Mouse (Mus musculus) CH12.LX (cell line): ENCODE results near the gene Car4. TPM values are rescaled to one million over a fixed set of nuclear protein-coding genes. Genes with fewer than 3 reads are reported as not detected.
A peak's percentile ranks its signal among the peaks of the same experiment; 100 is the strongest.

Source experiments
- DNase-seq: peaks from one replicate; pipeline ENCODE4 v3.0.0-alpha.2; 2013; ENCODE audit errors: extremely low read depth
- H3K27ac ChIP-seq: 2 replicates; pipeline ENCODE4 v1.5.1; 2012; ENCODE audit warnings: low read depth, mild to moderate bottlenecking, control low read depth, moderate library complexity; ENCODE audit not compliant: insufficient read depth
- H3K27me3 ChIP-seq: replicated peaks from 2 replicates; pipeline ENCODE3; 2012; ENCODE audit warnings: inconsistent platforms
- H3K36me3 ChIP-seq, 2 experiments: replicated peaks in 1 of 2; 2 replicates each; pipeline versions ENCODE3 to v1.6.1; 2012; ENCODE audit warnings: inconsistent platforms in 1 of 2, low read length in 1 of 2, mild to moderate bottlenecking in 1 of 2, mixed read lengths in 1 of 2, moderate library complexity in 1 of 2; ENCODE audit not compliant: control insufficient read depth in 1 of 2, insufficient read depth in 1 of 2
- H3K4me1 ChIP-seq, 2 experiments: 2 replicates each; pipeline ENCODE4 v1.6.1; 2012; ENCODE audit warnings: inconsistent platforms in 1 of 2, moderate library complexity in 1 of 2; ENCODE audit not compliant: insufficient read depth in 2 of 2, control insufficient read depth in 1 of 2
- H3K4me2 ChIP-seq: 2 replicates; pipeline ENCODE4 v1.6.1; 2012; ENCODE audit warnings: low read depth, mild to moderate bottlenecking, control low read depth; ENCODE audit not compliant: poor library complexity, insufficient read depth, severe bottlenecking
- H3K4me3 ChIP-seq, 3 experiments: fragments of 150-350 bp in 1 of 3; sonication (generic) in 1 of 3; replicated peaks in 1 of 3; 2 replicates each; pipeline versions ENCODE3 to v1.5.1; 2011 to 2012; ENCODE audit warnings: low read depth in 2 of 3, low read length in 2 of 3, mild to moderate bottlenecking in 2 of 3, moderate library complexity in 2 of 3, control low read depth in 1 of 3, improper control_type of control experiment in 1 of 3, inconsistent platforms in 1 of 3, mixed read lengths in 1 of 3; ENCODE audit not compliant: poor library complexity in 1 of 3
- H3K79me2 ChIP-seq: replicated peaks from 2 replicates; pipeline ENCODE4 v1.6.1; 2012; ENCODE audit warnings: mild to moderate bottlenecking, moderate library complexity; ENCODE audit not compliant: control insufficient read depth, poor library complexity, insufficient read depth, severe bottlenecking; ENCODE audit errors: extremely low read depth
- H3K9ac ChIP-seq: 2 replicates; pipeline ENCODE4 v1.6.1; 2012; ENCODE audit warnings: low read depth, mild to moderate bottlenecking, control low read depth, moderate library complexity; ENCODE audit not compliant: insufficient read depth
- H3K9me3 ChIP-seq: replicated peaks from 2 replicates; pipeline ENCODE3; 2012; ENCODE audit warnings: low read length, inconsistent platforms, mixed read lengths
- BHLHE40 ChIP-seq: IDR thresholded peaks from 2 replicates; pipeline ENCODE4 v1.6.1; 2011; ENCODE audit warnings: mild to moderate bottlenecking, low read depth, low read length, improper control_type of control experiment
- CHD1 ChIP-seq: IDR thresholded peaks from 2 replicates; pipeline ENCODE4 v1.6.1; 2012; ENCODE audit warnings: low read depth, low read length, improper control_type of control experiment, inconsistent platforms
- CHD2 ChIP-seq: IDR thresholded peaks from 2 replicates; pipeline ENCODE4 v1.6.1; 2011; ENCODE audit warnings: low read length, improper control_type of control experiment
- CTCF ChIP-seq, 2 experiments: IDR thresholded peaks in 1 of 2; conservative IDR thresholded peaks in 1 of 2; 2 replicates each; pipeline ENCODE4 v1.5.1; 2011 to 2012; ENCODE audit warnings: low read depth in 2 of 2, low read length in 2 of 2, improper control_type of control experiment in 1 of 2, inconsistent platforms in 1 of 2, mild to moderate bottlenecking in 1 of 2, moderate library complexity in 1 of 2
- EP300 ChIP-seq: IDR thresholded peaks from 2 replicates; pipeline ENCODE4 v1.6.1; 2011; ENCODE audit warnings: low read length, improper control_type of control experiment
- GABPA ChIP-seq: IDR thresholded peaks from 2 replicates; pipeline ENCODE4 v1.6.1; 2012; ENCODE audit warnings: low read depth, low read length, improper control_type of control experiment, inconsistent platforms; ENCODE audit not compliant: insufficient replicate concordance
- HCFC1 ChIP-seq: IDR thresholded peaks from 2 replicates; pipeline ENCODE4 v1.6.1; 2012; ENCODE audit warnings: low read depth, mild to moderate bottlenecking, inconsistent platforms, low read length, improper control_type of control experiment
- JUN ChIP-seq: IDR thresholded peaks from 2 replicates; pipeline ENCODE4 v1.6.1; 2011; ENCODE audit warnings: low read depth, mild to moderate bottlenecking, low read length, improper control_type of control experiment, moderate library complexity; ENCODE audit not compliant: insufficient read depth
- MAFK ChIP-seq: IDR thresholded peaks from 2 replicates; pipeline ENCODE4 v1.6.1; 2011; ENCODE audit warnings: low read length, improper control_type of control experiment; ENCODE audit not compliant: insufficient replicate concordance
- MYC ChIP-seq: IDR thresholded peaks from 2 replicates; pipeline ENCODE4 v1.6.1; 2011; ENCODE audit warnings: low read depth, mild to moderate bottlenecking, improper control_type of control experiment, low read length
- NELFE ChIP-seq: IDR thresholded peaks from 2 replicates; pipeline ENCODE4 v1.6.1; 2011; ENCODE audit warnings: low read depth, low read length, improper control_type of control experiment
- NRF1 ChIP-seq: IDR thresholded peaks from 2 replicates; pipeline ENCODE4 v1.6.1; 2014; ENCODE audit warnings: low read depth, mild to moderate bottlenecking, inconsistent platforms, low read length, improper control_type of control experiment, moderate library complexity
- POLR2A ChIP-seq: IDR thresholded peaks from 2 replicates; pipeline ENCODE4 v1.6.1; 2011; ENCODE audit warnings: low read depth, mild to moderate bottlenecking, improper control_type of control experiment, low read length
- POLR2AphosphoS2 ChIP-seq: IDR thresholded peaks from 2 replicates; pipeline ENCODE4 v1.6.1; 2011; ENCODE audit warnings: low read depth, low read length, improper control_type of control experiment
- RAD21 ChIP-seq: IDR thresholded peaks from 2 replicates; pipeline ENCODE4 v1.6.1; 2011; ENCODE audit warnings: low read depth, mild to moderate bottlenecking, low read length, improper control_type of control experiment, moderate library complexity
- SIN3A ChIP-seq: IDR thresholded peaks from 2 replicates; pipeline ENCODE4 v1.6.1; 2012; ENCODE audit warnings: low read length, improper control_type of control experiment, inconsistent platforms
- SMC3 ChIP-seq: IDR thresholded peaks from 2 replicates; pipeline ENCODE4 v1.6.1; 2011; ENCODE audit warnings: low read depth, low read length, improper control_type of control experiment
- UBTF ChIP-seq: IDR thresholded peaks from 2 replicates; pipeline ENCODE4 v1.6.1; 2012; ENCODE audit warnings: low read depth, mild to moderate bottlenecking, inconsistent platforms, low read length, improper control_type of control experiment, moderate library complexity
- USF1 ChIP-seq: IDR thresholded peaks from 2 replicates; pipeline ENCODE4 v1.6.1; 2014; ENCODE audit warnings: low read depth, mild to moderate bottlenecking, inconsistent platforms, low read length, improper control_type of control experiment
- ZMIZ1 ChIP-seq: IDR thresholded peaks from 2 replicates; pipeline ENCODE4 v1.6.1; 2012; ENCODE audit warnings: low read depth, mild to moderate bottlenecking, inconsistent platforms, low read length, improper control_type of control experiment
- dilution Hi-C: fragments of 300-500 bp; cut with MboI; formaldehyde crosslinking; loops from 2 replicates; pipeline ENCODE4 v1.14.3; 2020; ENCODE audit warnings: low sequenced_read_pairs; ENCODE audit not compliant: extremely low pct_unique_long_range_greater_than_20kb, extremely low pct_ligation_motif_present
- in situ Hi-C: fragments of 300-500 bp; cut with MboI; formaldehyde crosslinking; loops from 3 replicates; pipeline ENCODE4 v1.14.3; 2019; ENCODE audit warnings: low sequenced_read_pairs, low pct_ligation_motif_present, low pct_unique_long_range_greater_than_20kb, mixed read lengths
- polyA plus RNA-seq: library from polyadenylated mRNA; unstranded; fragments of >175 nt; gene quantifications from 2 replicates; pipeline ENCODE4 v1.2.1, GENCODE M21; 2012; ENCODE audit warnings: low read depth; ENCODE audit not compliant: insufficient read length
- total RNA-seq, 2 experiments: library from RNA; depleted of rRNA; stranded (reverse); fragments of 300-350 nt in 1 of 2; fragments of >200 nt in 1 of 2; gene quantifications; 2 replicates each; pipeline ENCODE4 v1.2.3; 2012 to 2014

Gene Car4
- total and polyA plus RNA-seq, 3 experiments, result not detected

DNA sequence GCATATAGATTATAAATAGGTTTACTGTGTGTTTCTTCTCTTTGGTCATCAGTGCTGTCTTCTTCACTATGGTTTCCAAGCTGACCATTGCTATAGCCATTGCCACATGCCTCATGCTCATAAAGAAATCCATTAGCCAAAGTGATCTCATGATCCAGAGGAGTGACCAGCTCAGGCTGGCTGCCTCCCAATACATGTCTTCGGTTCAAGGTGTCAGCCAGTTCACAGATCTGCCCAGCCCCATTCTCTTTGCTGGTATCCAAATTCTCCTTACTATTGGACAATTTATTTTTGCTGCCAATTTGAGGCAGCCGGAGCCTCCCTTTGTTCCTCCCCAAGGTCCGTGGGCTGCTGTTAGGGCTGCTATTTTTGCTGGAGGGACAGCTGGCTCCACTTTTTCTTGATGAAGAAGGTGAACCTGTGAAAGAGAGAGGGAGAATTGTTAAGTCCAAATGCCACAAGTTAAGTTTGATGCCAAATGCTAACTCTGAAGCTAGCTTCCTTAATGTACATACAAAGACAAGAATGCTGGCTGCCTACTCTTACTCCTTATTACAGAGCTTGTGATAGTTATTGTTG is 30.8 kb downstream of the Car4 start:
- Histone ChIP-seq H3K36me3 (peaks cover 14 to 40% of the 10 kb centered on the region in 2 experiments), H3K4me3 (no peak overlapping the region), H3K79me2 (no peaks in the 10 kb centered on the region), H3K4me2 (no peak overlapping the region), H3K27ac (no peak overlapping the region), H3K9me3 (no peaks in the 10 kb centered on the region), H3K9ac (no peak overlapping the region), H3K27me3 (no peaks in the 10 kb centered on the region), H3K4me1 (no peaks in the 10 kb centered on the region)
- DNase-seq, result no peak
- dilution Hi-C loops (no loop called here), in situ Hi-C loops (no loop called here)
- TF ChIP-seq JUN, result no peak

DNA sequence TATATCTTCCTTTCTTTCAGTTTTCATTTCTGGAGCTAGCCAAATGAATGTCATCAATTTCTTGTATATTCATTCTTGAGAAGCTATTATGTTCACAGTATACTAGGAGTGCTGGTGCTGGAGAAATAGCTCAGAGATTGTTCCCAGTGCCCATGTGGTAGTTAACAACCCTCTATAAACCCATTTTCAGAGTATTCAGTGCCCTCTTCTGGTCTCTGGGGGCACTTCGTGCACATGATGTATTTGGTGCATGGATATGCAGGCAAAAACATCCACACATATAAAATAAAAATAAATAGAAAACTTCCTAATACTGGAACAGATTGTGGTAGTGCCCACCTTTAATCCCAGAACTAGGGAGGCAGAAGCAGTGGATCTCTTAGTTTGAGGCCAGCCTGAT is 35.4 kb downstream of the Car4 start:
- peaks cover 18 to 47% of the 10 kb centered on the region in 2 experiments for H3K36me3 ChIP-seq
- H3K27ac ChIP-seq, result no peak overlapping the region
- TF ChIP-seq CTCF (conservative IDR thresholded peaks at IDR 0.05 in 1 of 2, IDR thresholded peaks at IDR 0.05 in 1 of 2; ENCODE audit: low read depth in 2 of 2, low read length in 2 of 2) (peak in 1 of 2 experiments; percentile 33; a peak in 2 of 4 replicates), UBTF (no peak), RAD21 (peak; percentile 14)
- no peaks in the 10 kb centered on the region for H3K9me3 ChIP-seq
- no peak overlapping the region for H3K9ac ChIP-seq
- dilution Hi-C loops, result no loop called here
- in situ Hi-C loops, result no loop called here
- no peak overlapping the region for H3K4me2 ChIP-seq
- no peaks in the 10 kb centered on the region for H3K4me1 ChIP-seq
- peak; percentile 6 for DNase-seq
- no peaks in the 10 kb centered on the region for H3K79me2 ChIP-seq
- no peak overlapping the region for H3K4me3 ChIP-seq
- H3K27me3 ChIP-seq, result no peaks in the 10 kb centered on the region

DNA sequence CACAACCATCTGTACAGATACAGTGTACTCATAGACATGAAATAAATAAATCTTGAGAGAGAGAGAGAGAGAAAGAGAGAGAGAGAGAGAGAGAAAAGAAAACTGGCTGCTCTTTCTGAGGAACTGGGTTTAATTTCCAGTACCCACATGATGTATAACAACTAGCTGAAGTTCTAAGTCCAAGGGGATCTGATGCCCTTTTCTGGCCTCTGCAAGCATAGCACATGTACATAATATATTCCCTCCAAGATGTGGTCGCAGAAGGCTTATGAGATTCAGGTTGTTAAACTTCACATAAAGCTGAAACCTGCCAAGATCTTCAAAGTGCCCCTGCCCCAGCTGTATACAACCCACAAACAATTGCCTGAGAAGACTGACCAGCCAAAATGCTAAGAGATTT is 37.7 kb downstream of the Car4 start:
- no peak overlapping the region for H3K27ac ChIP-seq
- TF ChIP-seq SMC3, result no peak
- no peak for TF ChIP-seq POLR2AphosphoS2
- TF ChIP-seq SIN3A, result no peak
- no peak for TF ChIP-seq HCFC1
- TF ChIP-seq ZMIZ1, result no peak
- TF ChIP-seq NRF1, result no peak
- TF ChIP-seq CHD2, result no peak
- TF ChIP-seq CHD1, result no peak
- no peak for TF ChIP-seq NELFE
- TF ChIP-seq EP300, result no peak
- TF ChIP-seq GABPA, result no peak
- TF ChIP-seq MYC, result no peak
- TF ChIP-seq POLR2A, result no peak
- no peak for TF ChIP-seq MAFK
- no peak for TF ChIP-seq BHLHE40
- TF ChIP-seq USF1, result no peak
- no peak overlapping the region for H3K9ac ChIP-seq
- dilution Hi-C loops (no loop called here), in situ Hi-C loops (no loop called here)
- no peaks in the 10 kb centered on the region for H3K79me2 ChIP-seq
- H3K36me3 ChIP-seq, result peaks cover 13 to 38% of the 10 kb centered on the region in 2 experiments
- H3K4me2 ChIP-seq, result no peak overlapping the region
- no peak overlapping the region for H3K4me3 ChIP-seq
- no peaks in the 10 kb centered on the region for H3K4me1 ChIP-seq
- no peaks in the 10 kb centered on the region for H3K9me3 ChIP-seq
- DNase-seq, result no peak
- no peaks in the 10 kb centered on the region for H3K27me3 ChIP-seq
